Mouse (Mus musculus) heart, embryonic 13.5 days (tissue): ENCODE results near the gene Cuedc1. TPM values are rescaled to one million over a fixed set of nuclear protein-coding genes. Genes with fewer than 3 reads are reported as not detected.

Experiments
- ATAC-seq: fragments of 200-750 bp; cut with Nextera tagmentation; 2 replicates; pipeline ENCODE4 v1.8.0; 2017; ENCODE audit warnings: moderate TSS enrichment; ENCODE audit not compliant: insufficient number of reproducible peaks, low FRiP score, low TSS enrichment; ENCODE audit errors: extremely low read depth
- H3K27ac ChIP-seq: fragments of 300-500 bp; sonication (generic); replicated peaks from 2 replicates; pipeline ENCODE4 v1.5.1; 2015; ENCODE audit warnings: moderate library complexity, mild to moderate bottlenecking, inconsistent platforms
- H3K27me3 ChIP-seq: fragments of 300-500 bp; sonication (generic); replicated peaks from 2 replicates; pipeline ENCODE4 v1.6.1; 2015; ENCODE audit warnings: mild to moderate bottlenecking, inconsistent platforms
- H3K36me3 ChIP-seq: fragments of 300-500 bp; sonication (generic); 2 replicates; pipeline ENCODE4 v1.6.1; 2015; ENCODE audit warnings: mild to moderate bottlenecking, inconsistent platforms
- H3K4me1 ChIP-seq: fragments of 300-500 bp; sonication (generic); 2 replicates; pipeline ENCODE4 v1.6.1; 2015; ENCODE audit warnings: inconsistent platforms
- H3K4me2 ChIP-seq: fragments of 300-500 bp; sonication (generic); 2 replicates; pipeline ENCODE4 v1.6.1; 2015; ENCODE audit warnings: inconsistent platforms, mild to moderate bottlenecking, moderate library complexity
- H3K4me3 ChIP-seq: fragments of 300-500 bp; sonication (generic); 2 replicates; pipeline ENCODE4 v1.5.1; 2015; ENCODE audit warnings: moderate library complexity, mild to moderate bottlenecking, inconsistent platforms
- H3K9ac ChIP-seq: fragments of 300-500 bp; sonication (generic); 2 replicates; pipeline ENCODE4 v1.6.1; 2015; ENCODE audit warnings: inconsistent platforms, mild to moderate bottlenecking, moderate library complexity
- H3K9me3 ChIP-seq: fragments of 300-500 bp; sonication (generic); 2 replicates; pipeline ENCODE4 v1.6.1; 2016; ENCODE audit warnings: inconsistent platforms
- WGBS: fragments of 180-500 bp; shearing (Covaris S2); methylation state at CpG from one replicate; pipeline ENCODE4 v1.1.7; 2015; ENCODE audit warnings: mixed read lengths; 5-methylcytosine and 5-hydroxymethylcytosine counted together
- polyA plus RNA-seq: library from polyadenylated mRNA; unstranded; fragments of >200 nt; fragmentation: Nextera tagmentation; extraction: Ambion mirVana; gene quantifications from 2 replicates; pipeline ENCODE4 v1.2.1, GENCODE M21; 2015

Gene Cuedc1
- polyA plus RNA-seq, 1 experiment from 2014 or later, result 16.8 TPM

DNA sequence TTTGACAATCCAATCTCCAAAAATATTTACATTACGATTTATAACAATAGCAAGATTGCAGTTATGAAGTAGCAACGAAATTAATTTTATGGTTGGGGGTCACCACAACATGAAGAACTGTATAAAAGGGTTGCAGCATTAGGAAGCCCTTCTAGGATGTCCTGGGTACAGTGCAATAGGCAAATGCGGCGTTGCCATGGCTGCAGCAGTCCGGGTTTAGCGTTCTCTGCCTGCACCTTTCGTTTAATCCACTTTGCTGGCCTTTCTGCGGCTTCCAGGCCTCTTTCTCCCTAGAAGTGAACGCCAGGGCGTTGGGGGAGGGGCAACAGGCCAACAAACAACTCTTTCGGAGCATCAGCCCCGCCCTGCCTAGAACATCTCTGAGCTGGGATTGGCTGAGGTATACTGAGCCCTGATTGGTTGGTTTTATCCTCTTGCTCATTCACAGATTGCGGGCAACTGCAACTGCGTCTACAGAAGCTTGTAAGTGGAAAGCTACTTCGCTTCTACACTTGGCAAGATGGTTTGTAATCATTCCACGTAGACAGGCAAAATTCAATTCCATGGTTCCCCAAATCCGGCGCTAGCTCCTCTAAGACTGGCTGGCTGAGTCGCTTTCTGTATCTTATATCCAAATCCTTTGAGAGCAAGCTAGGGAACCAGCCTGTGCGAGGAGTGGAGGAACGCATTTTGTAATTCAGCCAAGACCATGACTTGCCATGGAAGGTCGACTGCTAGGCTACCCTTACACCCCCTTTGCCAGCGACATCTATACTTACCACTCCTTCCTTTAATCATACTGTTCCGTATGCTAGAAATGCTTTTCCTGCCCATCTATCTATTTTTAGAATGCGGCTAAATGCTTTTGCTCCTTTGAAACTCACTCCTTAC, 10.9 kb upstream of the Cuedc1 start:
- Histone ChIP-seq H3K4me1 (peaks cover 16% of the 10 kb centered on the region), H3K36me3 (peaks cover 32% of the 10 kb centered on the region), H3K4me3 (peak overlapping the region; percentile 51), H3K4me2 (peak overlapping the region; percentile 76), H3K9ac (peak overlapping the region; percentile 78), H3K9me3 (no peaks in the 10 kb centered on the region), H3K27me3 (no peaks in the 10 kb centered on the region), H3K27ac (peak overlapping the region; percentile 76)
- ATAC-seq, result peak; percentile 92
- 5% methylated on average over 25 of the region's 25 CpGs for WGBS

DNA sequence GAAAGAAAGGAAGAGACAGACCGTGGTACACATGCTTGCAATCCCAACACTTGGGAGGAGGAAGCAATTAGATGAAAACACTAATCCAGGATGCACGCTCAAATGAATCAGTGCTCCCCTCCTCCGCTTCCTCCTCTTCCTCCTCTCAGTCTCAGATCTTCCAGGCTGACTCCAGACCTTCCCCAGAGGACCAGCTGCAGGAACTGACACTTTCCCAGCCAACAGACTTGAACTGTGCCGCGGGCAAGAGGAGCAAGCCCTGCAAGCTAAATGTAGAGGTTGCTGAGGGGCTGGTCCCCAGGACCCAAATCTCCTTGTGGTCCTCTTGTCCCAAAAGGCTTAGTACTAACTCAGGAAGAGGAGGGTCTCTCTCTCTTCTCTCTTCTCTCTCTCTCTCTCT, 8.7 kb upstream of the Cuedc1 start:
- Histone ChIP-seq H3K36me3 (peaks cover 13% of the 10 kb centered on the region), H3K4me3 (no peak overlapping the region), H3K9ac (no peak overlapping the region), H3K27me3 (no peaks in the 10 kb centered on the region), H3K4me2 (no peak overlapping the region), H3K4me1 (peaks cover 16% of the 10 kb centered on the region), H3K27ac (no peak overlapping the region), H3K9me3 (no peaks in the 10 kb centered on the region)
- ATAC-seq, result no peak
- WGBS, result 52% methylated on average over 5 of the region's 5 CpGs

DNA sequence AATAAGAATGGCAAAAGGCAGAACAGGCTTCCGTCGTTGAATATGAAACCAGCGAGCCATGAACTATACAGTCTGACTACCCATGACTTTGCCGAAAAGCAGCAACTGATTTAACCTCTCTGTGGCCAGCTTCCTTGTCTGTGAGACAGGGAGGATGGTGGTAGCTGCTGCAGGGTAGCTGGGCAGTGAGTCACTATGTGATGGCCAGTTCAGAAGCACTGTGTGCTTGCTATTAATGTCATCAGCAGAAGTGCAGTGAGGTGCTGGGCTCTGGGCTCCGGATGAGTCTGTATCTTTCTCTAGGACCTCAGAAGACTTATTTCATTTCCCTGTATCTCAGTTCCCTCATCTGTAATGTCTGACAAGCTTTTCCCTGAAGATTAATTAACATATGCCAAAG, 7.6 kb upstream of the Cuedc1 start:
- no peak for ATAC-seq
- Histone ChIP-seq H3K9me3 (no peaks in the 10 kb centered on the region), H3K4me3 (no peak overlapping the region), H3K9ac (no peak overlapping the region), H3K27me3 (no peaks in the 10 kb centered on the region), H3K36me3 (peaks cover 3% of the 10 kb centered on the region), H3K27ac (no peak overlapping the region), H3K4me2 (no peak overlapping the region), H3K4me1 (peaks cover 16% of the 10 kb centered on the region)
- WGBS, result 74% methylated on average over 5 of the region's 5 CpGs

DNA sequence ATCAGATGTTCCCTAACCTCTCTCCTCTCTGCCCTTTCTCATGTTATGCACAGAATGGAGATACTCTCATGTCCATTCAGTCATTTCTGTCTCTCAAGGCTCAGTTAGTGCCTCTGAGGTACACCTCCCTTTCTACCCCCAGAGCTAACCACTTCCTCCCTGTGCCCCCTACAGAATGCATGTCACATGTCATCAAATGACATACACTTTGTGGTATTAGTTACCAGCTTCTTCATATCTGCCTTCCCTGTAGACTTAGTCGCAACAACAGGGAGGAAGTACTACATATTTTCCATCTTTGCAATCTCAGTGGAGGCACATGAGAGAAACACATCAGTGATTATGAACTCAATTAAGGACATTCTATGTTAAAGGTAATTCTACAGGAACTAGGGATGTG, 5.9 kb upstream of the Cuedc1 start:
- peaks cover 12% of the 10 kb centered on the region for H3K4me1 ChIP-seq
- H3K27ac ChIP-seq, result no peak overlapping the region
- no peak overlapping the region for H3K4me2 ChIP-seq
- no peak for ATAC-seq
- no peaks in the 10 kb centered on the region for H3K9me3 ChIP-seq
- 39% methylated on average over 1 of the region's 1 CpGs for WGBS
- 0 out of 2 replicates have a peak, but pooled peaks cover 5% of the 10 kb centered on the region for H3K27me3 ChIP-seq
- no peak overlapping the region for H3K4me3 ChIP-seq
- no peaks in the 10 kb centered on the region for H3K36me3 ChIP-seq
- H3K9ac ChIP-seq, result no peak overlapping the region

DNA sequence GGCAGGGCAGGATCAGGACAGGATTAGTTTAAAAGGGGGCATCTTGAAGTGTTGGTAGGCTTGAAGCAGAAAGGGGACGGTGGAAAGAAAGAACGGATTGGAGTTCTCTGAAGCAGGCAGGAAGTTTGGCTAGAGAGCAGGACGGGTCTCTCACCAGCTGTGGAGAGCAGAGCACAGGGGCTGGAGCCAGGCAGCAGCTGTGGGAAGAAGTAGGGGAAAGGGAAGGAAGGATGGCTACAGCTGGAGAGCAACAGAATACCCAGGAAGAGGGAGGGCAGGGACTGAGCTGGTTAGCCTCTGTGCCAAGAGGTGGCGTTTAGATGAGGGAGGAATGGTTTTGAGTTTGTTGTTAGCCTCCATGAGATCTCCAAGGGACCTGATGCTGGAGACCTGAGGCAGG, 685 bp upstream of the Cuedc1 start:
- H3K4me1 ChIP-seq, result peaks cover 35% of the 10 kb centered on the region
- no peaks in the 10 kb centered on the region for H3K9me3 ChIP-seq
- peak overlapping the region; percentile 77 for H3K4me2 ChIP-seq
- peaks cover 14% of the 10 kb centered on the region; the same call in 1 of the 2 replicates for H3K27me3 ChIP-seq
- peak overlapping the region; percentile 99 for H3K9ac ChIP-seq
- no peak for ATAC-seq
- WGBS, result 11% methylated on average over 4 of the region's 4 CpGs
- H3K36me3 ChIP-seq, result 0 out of 2 replicates have a peak, but pooled peaks cover under 1% of the 10 kb centered on the region
- H3K4me3 ChIP-seq, result no peak overlapping the region
- peak overlapping the region; percentile 24; the same call in 1 of the 2 replicates for H3K27ac ChIP-seq

DNA sequence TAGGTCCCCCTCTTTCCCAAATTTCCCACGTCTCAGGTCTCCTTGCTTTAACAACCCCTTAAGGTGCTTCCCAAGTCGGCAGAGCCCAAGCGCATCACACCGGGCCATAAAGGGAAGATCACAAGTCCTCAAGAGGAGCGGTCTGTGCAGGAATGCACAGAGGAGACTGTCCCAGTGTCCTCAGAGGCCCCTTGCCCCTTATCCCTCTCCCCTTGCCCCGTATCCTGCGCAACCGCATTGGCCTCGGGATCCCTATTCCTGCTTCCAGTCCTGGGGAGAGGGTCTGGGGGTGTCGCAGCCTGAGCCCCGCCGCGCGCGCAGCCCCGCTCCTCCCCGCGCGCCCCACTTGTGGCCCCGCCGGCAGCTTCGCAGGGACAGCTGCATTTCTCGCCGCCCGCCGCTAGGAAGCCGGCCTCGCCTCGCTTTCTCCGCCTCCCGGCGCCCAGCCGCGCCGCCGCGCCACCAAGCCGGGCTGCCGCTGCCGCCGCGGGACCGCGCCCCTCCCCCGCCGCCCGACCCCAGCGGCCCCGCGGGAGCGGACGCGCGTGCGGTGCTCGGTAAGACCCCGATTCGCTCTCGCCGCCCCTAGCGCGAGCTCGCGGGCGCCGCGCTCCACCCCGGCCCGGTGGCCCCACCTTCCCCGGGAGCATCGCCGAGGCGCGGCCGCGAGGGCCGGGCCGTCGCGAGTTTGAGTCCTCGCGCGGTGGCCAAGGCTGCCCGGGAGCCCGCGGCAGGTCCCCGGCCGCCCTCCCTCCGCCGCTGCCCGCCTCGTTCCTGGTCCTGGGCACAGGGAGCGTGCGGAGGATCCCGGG, 1.1 kb downstream of the Cuedc1 start:
- WGBS, result under 1% methylated on average over 71 of the region's 95 CpGs
- Histone ChIP-seq H3K27me3 (peaks cover 14% of the 10 kb centered on the region; the same call in 1 of the 2 replicates), H3K9me3 (no peaks in the 10 kb centered on the region), H3K27ac (peak overlapping the region; percentile 94), H3K9ac (peak overlapping the region; percentile 99), H3K4me2 (peak overlapping the region; percentile 77), H3K4me1 (peaks cover 43% of the 10 kb centered on the region), H3K4me3 (peak overlapping the region; percentile 83), H3K36me3 (0 out of 2 replicates have a peak, but pooled peaks cover 2% of the 10 kb centered on the region)
- ATAC-seq, result peak; percentile 49

DNA sequence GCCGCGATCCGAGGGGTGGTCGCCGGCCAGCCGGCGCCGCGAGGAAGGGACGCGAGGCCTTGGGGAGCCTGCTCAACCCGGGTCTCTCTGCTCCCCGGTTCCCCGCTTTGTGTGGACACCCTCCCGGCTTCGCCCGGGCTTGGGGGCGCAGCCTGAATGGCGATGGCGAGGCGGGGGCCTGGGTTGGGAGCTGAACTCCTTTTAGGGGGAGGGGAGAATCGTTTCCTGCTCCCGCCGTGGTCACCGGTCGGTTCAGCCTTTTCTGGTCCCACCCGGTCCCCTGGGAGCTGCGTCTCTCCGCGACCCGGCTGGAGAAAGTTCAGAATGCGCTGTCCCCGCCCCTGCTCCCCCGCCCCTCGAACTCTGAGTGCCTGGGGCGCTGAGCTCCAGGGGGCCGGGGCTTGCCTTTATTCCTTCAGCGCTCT, 1.8 kb downstream of the Cuedc1 start:
- Histone ChIP-seq H3K4me3 (peak overlapping the region; percentile 83), H3K9me3 (no peaks in the 10 kb centered on the region), H3K4me2 (peak overlapping the region; percentile 77), H3K27ac (peak overlapping the region; percentile 94), H3K4me1 (peaks cover 43% of the 10 kb centered on the region), H3K36me3 (0 out of 2 replicates have a peak, but pooled peaks cover 2% of the 10 kb centered on the region), H3K27me3 (peaks cover 14% of the 10 kb centered on the region; the same call in 1 of the 2 replicates), H3K9ac (peak overlapping the region; percentile 99)
- peak; percentile 52; the same call in 1 of the 2 replicates for ATAC-seq
- 1% methylated on average over 32 of the region's 38 CpGs for WGBS

DNA sequence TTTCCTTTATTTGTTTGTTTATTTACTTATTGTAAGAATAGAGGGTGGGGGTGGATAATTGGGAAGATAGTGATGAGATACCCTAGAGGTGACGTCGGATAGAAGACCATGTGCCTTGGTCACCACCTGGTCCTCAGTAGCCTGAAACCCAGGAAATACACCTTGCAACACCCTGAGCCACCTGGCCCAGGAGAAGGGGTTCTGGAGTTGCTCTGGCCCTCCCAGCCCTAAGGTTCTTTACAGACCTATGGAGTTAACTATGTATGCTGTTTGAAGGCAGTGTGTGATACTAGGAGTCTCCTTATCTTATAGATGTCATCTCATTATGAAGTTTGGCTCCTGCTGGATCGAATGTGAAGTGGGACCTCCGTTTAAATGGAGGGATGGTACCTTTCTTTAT, 2.3 kb downstream of the Cuedc1 start:
- peak overlapping the region; percentile 77 for H3K4me2 ChIP-seq
- H3K27ac ChIP-seq, result peak overlapping the region; percentile 94; the same call in 1 of the 2 replicates
- H3K36me3 ChIP-seq, result 0 out of 2 replicates have a peak, but pooled peaks cover 2% of the 10 kb centered on the region
- H3K4me1 ChIP-seq, result peaks cover 43% of the 10 kb centered on the region
- H3K4me3 ChIP-seq, result peak overlapping the region; percentile 83
- WGBS, result 27% methylated on average over 4 of the region's 4 CpGs
- no peaks in the 10 kb centered on the region for H3K9me3 ChIP-seq
- H3K9ac ChIP-seq, result no peak overlapping the region
- H3K27me3 ChIP-seq, result peaks cover 14% of the 10 kb centered on the region; the same call in 1 of the 2 replicates
- no peak for ATAC-seq

DNA sequence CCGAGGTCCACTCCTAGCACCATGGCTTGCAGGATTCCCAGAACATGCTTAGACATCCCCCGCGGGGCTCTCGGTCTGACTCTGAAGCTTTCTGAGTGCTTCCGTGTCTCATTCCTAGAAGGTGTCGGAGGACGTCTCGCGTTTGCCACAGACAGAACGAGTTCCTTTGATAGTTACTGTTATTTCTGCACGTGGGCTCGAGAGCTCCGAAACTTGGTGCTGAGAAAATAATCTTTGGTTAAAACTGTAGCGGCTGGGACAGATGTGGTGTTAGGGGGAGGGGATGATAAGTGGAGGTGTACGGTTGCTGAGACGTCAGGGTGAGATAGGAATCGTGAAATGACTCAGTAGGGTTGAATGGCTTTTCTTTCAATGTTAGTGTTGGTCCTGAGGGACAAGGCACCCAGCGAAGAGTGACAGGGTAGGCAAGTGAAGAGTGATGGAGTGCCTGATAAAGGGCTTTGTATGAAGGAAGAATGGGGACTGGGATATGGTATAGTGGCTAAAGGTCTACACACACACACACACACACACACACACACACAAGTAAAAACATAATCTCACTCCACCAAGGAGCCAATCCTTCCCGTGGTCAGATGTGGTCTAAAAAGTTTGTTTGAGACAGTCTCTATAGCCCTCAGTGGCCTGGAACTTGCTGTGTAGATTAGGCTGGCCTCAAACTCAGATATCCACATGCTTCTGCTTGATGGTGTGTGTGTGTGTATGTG, 5.5 kb downstream of the Cuedc1 start:
- peak overlapping the region; percentile 28 for H3K4me2 ChIP-seq
- H3K27me3 ChIP-seq, result no peaks in the 10 kb centered on the region
- no peak overlapping the region for H3K4me3 ChIP-seq
- peaks cover 50% of the 10 kb centered on the region for H3K4me1 ChIP-seq
- H3K27ac ChIP-seq, result no peak overlapping the region
- H3K9ac ChIP-seq, result 0 out of 2 replicates have a peak overlapping the region, but pooled peaks have one; percentile 14
- no peaks in the 10 kb centered on the region for H3K9me3 ChIP-seq
- no peak for ATAC-seq
- 0 out of 2 replicates have a peak, but pooled peaks cover 2% of the 10 kb centered on the region for H3K36me3 ChIP-seq
- 51% methylated on average over 19 of the region's 19 CpGs for WGBS

DNA sequence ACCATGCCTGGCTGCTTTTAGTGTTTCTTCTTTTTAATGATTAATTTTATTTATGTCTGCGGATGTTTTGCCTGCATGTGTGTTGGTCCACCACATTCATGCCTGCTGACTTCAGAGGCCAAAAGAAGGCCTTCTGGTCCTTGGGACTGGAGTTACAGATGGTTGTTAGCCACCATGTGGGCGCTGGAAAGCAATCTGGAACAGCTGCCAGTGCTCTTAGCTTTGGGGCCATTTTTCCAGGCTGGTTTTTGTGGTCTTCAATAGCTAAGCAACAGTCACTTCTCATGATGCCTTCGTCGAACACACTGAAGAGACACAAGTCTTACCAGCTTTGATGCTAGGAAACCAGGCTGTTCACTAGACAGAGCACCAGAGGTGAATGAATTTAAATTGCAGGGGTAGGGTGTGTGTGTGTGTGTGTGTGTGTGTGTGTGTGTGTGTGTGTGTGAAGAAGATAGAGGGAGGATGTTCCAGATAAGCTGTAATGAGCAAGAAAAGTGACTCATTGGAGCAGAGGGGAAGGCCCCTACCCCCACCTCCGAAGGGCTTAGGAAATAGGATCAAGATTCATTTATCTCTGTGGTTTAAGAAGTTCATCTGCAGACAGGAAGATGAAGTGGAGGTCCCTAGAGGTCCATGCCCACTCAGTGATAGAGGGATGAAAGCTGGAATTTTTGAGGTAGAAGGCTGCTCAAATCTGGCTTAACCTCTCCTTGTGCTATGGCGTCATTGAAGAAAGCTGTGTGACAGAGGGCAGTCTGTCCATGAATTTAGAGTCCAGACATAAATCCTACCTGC, 7.8 kb downstream of the Cuedc1 start:
- 67% methylated on average over 6 of the region's 6 CpGs for WGBS
- Histone ChIP-seq H3K9ac (no peak overlapping the region), H3K36me3 (0 out of 2 replicates have a peak, but pooled peaks cover 2% of the 10 kb centered on the region), H3K4me3 (no peak overlapping the region), H3K4me2 (no peak overlapping the region), H3K27me3 (no peaks in the 10 kb centered on the region), H3K9me3 (no peaks in the 10 kb centered on the region), H3K27ac (no peak overlapping the region), H3K4me1 (peaks cover 49% of the 10 kb centered on the region)
- no peak for ATAC-seq
